Mouse (Mus musculus) inflammation-experienced regulatory T-cells (primary cell): ENCODE results near the gene Sult2a5. TPM values are rescaled to one million over a fixed set of nuclear protein-coding genes. Genes with fewer than 3 reads are reported as not detected.

ENCODE experiments used
- polyA plus RNA-seq, 2 experiments: library from polyadenylated mRNA; unstranded; fragments of 100-300 nt; shearing (Covaris generic); gene quantifications; one replicate each; pipeline ENCODE4 v1.2.1; 2017

Gene Sult2a5
- not detected for polyA plus RNA-seq

GRCm38 (mm10) chr7:13623667-13624066, at the start of gene Sult2a5:
TSS of gene Sult2a5 (plus strand) at chr7:13623967.

Other genes starting within 250 kb of the Sult2a5 start
- under 1 TPM; 0.22 to 0.31 TPM for gene Cabp5, start 225.8 kb upstream of the Sult2a5 start, polyA plus RNA-seq
- gene Bsph1, start 173.1 kb upstream of the Sult2a5 start, polyA plus RNA-seq = 1 to 10 TPM in 1 of 2 experiments, not detected in 1; 2.6 TPM
- not detected for gene Bsph2, start 52.9 kb upstream of the Sult2a5 start, polyA plus RNA-seq
- not detected for gene Sult2a2, start 109.5 kb downstream of the Sult2a5 start, polyA plus RNA-seq
- gene Sult2a1, start 213.4 kb downstream of the Sult2a5 start, polyA plus RNA-seq = under 1 TPM in 1 of 2 experiments, not detected in 1; 0.28 TPM